Mouse (Mus musculus) inflammation-experienced regulatory T-cells (primary cell): Measurements from ENCODE around the gene Clcf1. TPM values are rescaled to one million over a fixed set of nuclear protein-coding genes. Genes with fewer than 3 reads are reported as not detected.

Experiments used
- polyA plus RNA-seq, 2 experiments: library from polyadenylated mRNA; unstranded; fragments of 100-300 nt; shearing (Covaris generic); gene quantifications; one replicate each; pipeline ENCODE4 v1.2.1; 2017

Clcf1 gene
- polyA plus RNA-seq, result 10 to 100 TPM; 27.4 to 50.0 TPM

DNA sequence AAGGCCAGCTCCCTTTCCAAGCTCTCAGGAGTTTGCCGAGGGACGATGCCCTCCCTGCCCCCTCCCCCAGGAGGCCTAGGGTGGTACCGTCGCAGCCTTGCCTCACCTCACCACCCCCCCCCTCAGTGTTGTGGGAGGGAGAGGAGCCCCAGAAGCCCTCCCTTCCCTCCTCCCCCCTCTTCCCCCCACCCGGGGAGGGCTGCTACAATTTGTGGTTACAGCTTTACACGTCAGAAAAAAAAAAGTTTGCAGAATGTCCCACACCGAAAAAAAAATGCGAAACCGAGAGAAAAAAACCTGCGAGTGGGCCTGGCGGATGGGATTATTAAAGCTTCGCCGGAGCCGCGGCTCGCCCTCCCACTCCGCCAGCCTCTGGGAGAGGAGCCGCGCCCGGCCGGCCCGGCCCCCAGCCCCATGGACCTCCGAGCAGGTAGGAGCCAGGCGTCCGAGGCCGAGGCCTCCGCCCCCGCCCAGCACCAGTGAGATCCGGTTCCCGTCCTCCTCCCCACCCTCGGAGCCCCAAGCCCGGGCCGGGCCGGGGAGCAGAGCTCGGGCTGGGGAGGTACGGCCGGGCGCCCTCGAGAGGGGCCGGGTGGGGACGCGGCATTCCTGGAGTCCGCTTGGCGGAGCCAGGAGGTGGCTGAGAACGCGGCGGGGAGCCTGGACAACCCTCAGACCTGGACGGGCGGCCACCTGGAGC is at the start of gene Clcf1, which contains the start of gene AC109138.7:
TSS of gene Clcf1 (plus strand) at position 168 of the 700 bp plus-strand sequence.
TSS of gene AC109138.7 (plus strand) at position 287 of the 700 bp plus-strand sequence.

GRCm38 (mm10) chr19:4175368-4175947 is 38.6 kb upstream of the Clcf1 start, which contains the start of gene Carns1:
Gene Carns1 (minus strand): TSS chr19:4175479.

DNA sequence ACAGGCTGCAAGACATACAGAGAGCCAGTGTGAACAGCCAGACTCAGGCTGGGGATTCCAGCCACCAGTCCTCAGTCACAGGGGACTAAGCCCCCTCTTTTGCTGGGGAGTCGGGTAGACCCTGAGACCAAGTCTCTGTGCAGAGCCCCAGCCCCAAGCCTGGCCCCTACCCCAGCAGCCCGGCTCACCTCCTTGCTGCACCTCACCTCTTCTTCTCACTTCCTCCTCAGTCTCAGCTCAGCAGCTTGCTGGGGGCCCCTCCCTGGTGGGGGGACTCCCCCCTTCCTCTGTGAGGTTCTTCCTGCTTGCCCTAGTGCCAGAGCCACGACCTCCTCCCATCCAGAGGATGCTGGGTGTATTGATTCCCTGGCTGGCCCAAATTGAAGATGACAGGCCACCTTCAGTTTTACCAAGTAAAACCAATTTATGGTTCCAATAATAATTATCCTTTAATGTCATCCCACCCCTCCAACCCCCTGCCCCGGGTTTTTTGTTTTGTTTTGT is 23.2 kb upstream of the Clcf1 start, which contains the start of gene Tbc1d10c:
TSS of gene Tbc1d10c (minus strand) at position 454 of the 504 bp plus-strand sequence.

DNA sequence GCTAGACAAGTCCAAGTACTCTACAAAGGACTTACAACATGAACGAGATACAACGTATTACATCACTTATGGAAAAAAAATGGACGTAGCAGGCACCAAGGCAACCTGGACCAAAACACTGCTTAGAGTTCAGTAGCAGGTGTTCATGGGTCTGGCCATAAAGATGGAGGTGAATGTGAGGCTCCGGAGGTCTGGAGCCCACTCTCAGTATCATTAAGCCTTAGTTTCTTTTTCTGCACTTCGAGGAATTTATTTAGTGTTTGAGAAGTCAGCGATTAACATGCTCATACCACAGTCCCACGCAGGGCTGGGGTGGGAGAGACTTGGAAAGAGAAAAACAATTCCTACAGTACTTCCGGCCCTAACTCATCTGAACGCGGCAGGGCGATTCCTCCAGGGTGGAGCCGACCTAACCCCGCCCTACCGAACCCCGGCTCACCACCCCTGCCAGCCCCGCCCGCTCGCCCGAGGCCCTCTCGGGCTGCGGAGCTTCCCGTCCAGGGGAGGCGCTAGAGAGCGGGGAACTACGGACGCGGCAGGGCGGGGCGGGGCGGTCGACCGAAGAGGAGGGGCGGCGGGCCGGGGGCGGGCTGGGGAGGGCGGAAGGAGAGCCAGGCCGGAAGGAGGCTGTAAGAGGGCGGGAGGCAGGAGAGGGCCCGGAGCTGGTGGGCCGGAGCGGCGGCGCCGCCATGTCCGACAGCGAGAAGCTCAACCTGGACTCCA is 22.3 kb upstream of the Clcf1 start, which contains the start of gene Ppp1ca:
TSS of gene Ppp1ca (plus strand) at position 538 of the 723 bp plus-strand sequence.

GRCm38 (mm10) chr19:4201291-4201909 is 12.6 kb upstream of the Clcf1 start, which contains the start of gene Rad9a:
Gene Rad9a (minus strand): TSS chr19:4201662.

GRCm38 (mm10) chr19:4231253-4232185 is 17.5 kb downstream of the Clcf1 start, which contains the start of gene Pold4:
Gene Pold4 (plus strand): TSS chr19:4231899.

DNA sequence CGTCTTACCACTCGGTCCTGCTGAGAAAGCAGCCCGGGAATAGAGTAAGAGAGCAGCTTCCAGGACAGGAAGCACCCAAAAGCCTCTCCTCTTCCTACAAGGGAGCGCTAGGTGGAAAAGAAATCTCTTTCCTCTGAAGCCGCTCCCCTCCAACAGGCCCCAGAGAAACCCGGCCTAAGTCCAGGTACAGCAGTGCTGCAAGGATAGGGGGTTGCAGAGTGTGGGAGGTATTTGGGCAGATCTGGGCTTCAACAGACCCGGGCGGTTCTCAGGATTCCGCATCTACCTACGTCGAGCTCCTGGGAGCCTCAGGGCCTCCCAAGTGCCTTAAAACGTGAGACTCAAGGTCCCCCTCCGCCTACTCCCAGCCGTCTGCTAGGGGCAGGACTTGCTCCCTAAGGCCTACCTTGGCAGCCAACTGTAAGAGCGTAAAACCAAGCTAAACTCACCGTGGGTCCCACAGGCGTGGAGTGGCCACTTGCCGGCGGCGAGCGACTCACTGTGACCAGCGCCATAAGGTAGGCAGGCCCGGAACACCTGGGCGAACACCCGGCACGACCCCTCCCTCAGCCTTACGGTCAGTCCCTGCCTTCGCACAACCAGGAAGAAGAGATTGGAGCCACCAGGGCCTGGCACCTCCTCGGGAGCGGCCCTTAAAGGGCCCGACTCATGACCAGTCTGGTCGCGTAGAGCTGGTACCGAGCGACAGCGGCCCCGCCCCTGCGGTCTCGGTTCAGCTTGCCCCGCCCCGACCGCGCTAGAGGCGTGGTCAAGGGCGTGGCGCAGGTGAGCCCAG is 54.7 kb downstream of the Clcf1 start, which contains the start of gene Ssh3:
TSS of gene Ssh3 (minus strand) at position 615 of the 796 bp plus-strand sequence.

Other genes with a start within 250 kb of the Clcf1 start
- gene Aldh3b2, start 241.9 kb upstream of the Clcf1 start, polyA plus RNA-seq, result under 1 TPM in 1 of 2 experiments, not detected in 1; 0.20 TPM
- gene Acy3, start 227.7 kb upstream of the Clcf1 start, polyA plus RNA-seq, result under 1 TPM in 1 of 2 experiments, not detected in 1; 0.36 TPM
- gene Tbx10, start 221.5 kb upstream of the Clcf1 start, polyA plus RNA-seq, result 1 to 10 TPM in 1 of 2 experiments, not detected in 1; 1.2 TPM
- 10 to 100 TPM; 14.8 to 15.3 TPM for gene Nudt8, start 213.7 kb upstream of the Clcf1 start, polyA plus RNA-seq
- 1 to 10 TPM; 1.2 to 4.0 TPM for gene Gm49405, start 213.6 kb upstream of the Clcf1 start, polyA plus RNA-seq
- 1 to 10 TPM in 1 of 2 experiments, under 1 TPM in 1; 0.68 to 4.7 TPM for gene Doc2g, start 210.9 kb upstream of the Clcf1 start, polyA plus RNA-seq
- 100 to 1,000 TPM; 152 to 159 TPM for gene Ndufv1, start 201.4 kb upstream of the Clcf1 start, polyA plus RNA-seq
- gene Gstp1, start 176.3 kb upstream of the Clcf1 start, polyA plus RNA-seq, result 100 to 1,000 TPM; 537 to 539 TPM
- 10 to 100 TPM in 1 of 2 experiments, 1 to 10 TPM in 1; 3.0 to 16.9 TPM for gene Gstp2, start 168.2 kb upstream of the Clcf1 start, polyA plus RNA-seq
- gene Gstp3, start 154.7 kb upstream of the Clcf1 start, polyA plus RNA-seq, result 100 to 1,000 TPM in 1 of 2 experiments, 10 to 100 TPM in 1; 94.0 to 111 TPM
- gene Cabp2, start 132.7 kb upstream of the Clcf1 start, polyA plus RNA-seq, result not detected
- 100 to 1,000 TPM; 834 to 888 TPM for gene Cdk2ap2, start 117.1 kb upstream of the Clcf1 start, polyA plus RNA-seq
- gene Pitpnm1, start 114.2 kb upstream of the Clcf1 start, polyA plus RNA-seq, result 100 to 1,000 TPM; 344 to 350 TPM
- 100 to 1,000 TPM; 182 to 196 TPM for gene Aip, start 88.4 kb upstream of the Clcf1 start, polyA plus RNA-seq
- 1 to 10 TPM in 1 of 2 experiments, under 1 TPM in 1; 0.18 to 1.7 TPM for gene Gpr152, start 74.5 kb upstream of the Clcf1 start, polyA plus RNA-seq
- gene Cabp4, start 70.2 kb upstream of the Clcf1 start, polyA plus RNA-seq, result under 1 TPM; 0.38 to 0.82 TPM
- gene Coro1b, start 65.6 kb upstream of the Clcf1 start, polyA plus RNA-seq, result 100 to 1,000 TPM; 373 to 413 TPM
- gene Ptprcap, start 60.6 kb upstream of the Clcf1 start, polyA plus RNA-seq, result 1,000 to 10,000 TPM; 1,211 to 1,532 TPM
- 10 to 100 TPM; 46.4 to 51.4 TPM for gene Rps6kb2, start 50.9 kb upstream of the Clcf1 start, polyA plus RNA-seq
- gene Carns1, start 38.8 kb upstream of the Clcf1 start, polyA plus RNA-seq, result 10 to 100 TPM; 19.4 to 27.5 TPM
- gene Tbc1d10c, start 23.0 kb upstream of the Clcf1 start, polyA plus RNA-seq, result 100 to 1,000 TPM; 738 to 929 TPM
- gene Ppp1ca, start 22.2 kb upstream of the Clcf1 start, polyA plus RNA-seq, result 1,000 to 10,000 TPM; 1,029 to 1,265 TPM
- 100 to 1,000 TPM in 1 of 2 experiments, 10 to 100 TPM in 1; 59.1 to 116 TPM for gene Rad9a, start 12.6 kb upstream of the Clcf1 start, polyA plus RNA-seq
- gene AC109138.7, start 119 bp downstream of the Clcf1 start, polyA plus RNA-seq, result not detected
- gene Pold4, start 17.7 kb downstream of the Clcf1 start, polyA plus RNA-seq, result 100 to 1,000 TPM; 107 to 109 TPM
- gene Ssh3, start 54.9 kb downstream of the Clcf1 start, polyA plus RNA-seq, result under 1 TPM; 0.23 to 0.65 TPM
- gene Ankrd13d, start 68.9 kb downstream of the Clcf1 start, polyA plus RNA-seq, result 1 to 10 TPM; 5.6 to 7.5 TPM
- 100 to 1,000 TPM; 240 to 286 TPM for gene Grk2, start 92.0 kb downstream of the Clcf1 start, polyA plus RNA-seq
- gene Kdm2a, start 184.0 kb downstream of the Clcf1 start, polyA plus RNA-seq, result 10 to 100 TPM; 66.7 to 84.1 TPM
- 1 to 10 TPM; 1.9 to 9.8 TPM for gene Rhod, start 225.2 kb downstream of the Clcf1 start, polyA plus RNA-seq